In genomic region chr4:11127122-11127521, GRCm38 (mm10) we compare ENCODE assay signal across 30 mouse cellular contexts. TPM values are rescaled to one million over a fixed set of nuclear protein-coding genes. Genes with fewer than 3 reads are reported as not detected.
A peak's percentile ranks its signal among the peaks of the same experiment; 100 is the strongest.
DNase-seq lines count a peak whose midpoint lies in the region; ATAC-seq lines count a peak whose summit lies in the region.
"Had no signal": no experiment of that assay in that cellular context is flagged by ENCODE, and none has a peak within 500 bp of the region (broad histone marks: within the 10 kb centered on the region; RNA-seq: fewer than 3 reads in every experiment).

No protein-coding gene starts in this region.

- no peak overlapping the region for H3K4me2 ChIP-seq in liver, embryonic 13.5 days
- H3K4me2 ChIP-seq: forebrain, embryonic 13.5 days; heart, embryonic 11.5 days; hindbrain, embryonic 12.5 days; intestine, embryonic 15.5 days; midbrain, embryonic 15.5 days; neural tube, embryonic 15.5 days had no signal

- peak overlapping the region; percentile 90; the same call in 1 of the 2 replicates for H3K27ac ChIP-seq in liver, embryonic 13.5 days
- H3K27ac ChIP-seq: forebrain, embryonic 13.5 days; hindbrain, embryonic 12.5 days; hindbrain, postnatal 0 days; intestine, embryonic 15.5 days; macrophage; midbrain, embryonic 10.5 days; midbrain, embryonic 15.5 days; neural tube, embryonic 15.5 days had no signal

- peaks cover 58% of the 10 kb centered on the region for H3K4me1 ChIP-seq in liver, embryonic 13.5 days (replicated peaks)

- H3K36me3 ChIP-seq in liver, embryonic 13.5 days: no peaks in the 10 kb centered on the region
- H3K36me3 ChIP-seq: G1E; hindbrain, embryonic 12.5 days; intestine, embryonic 15.5 days; midbrain, embryonic 10.5 days; midbrain, embryonic 15.5 days; neural tube, embryonic 15.5 days had no signal

- H3K9me3 ChIP-seq in liver, embryonic 13.5 days (replicated peaks): no peaks in the 10 kb centered on the region
- H3K9me3 ChIP-seq: forebrain, embryonic 13.5 days; G1E; hindbrain, embryonic 12.5 days; intestine, embryonic 15.5 days; midbrain, embryonic 10.5 days; midbrain, embryonic 15.5 days; neural tube, embryonic 15.5 days had no signal

- 82% methylated on average over 8 of the region's 8 CpGs for WGBS in liver, embryonic 13.5 days (ENCODE audit: insufficient replicate concordance)
- 46% methylated on average over 8 of the region's 8 CpGs for WGBS in large intestine, adult 2 months

- no peak overlapping the region for H3K9ac ChIP-seq in liver, embryonic 13.5 days
- H3K9ac ChIP-seq: forebrain, embryonic 13.5 days; hindbrain, embryonic 12.5 days; intestine, embryonic 15.5 days; midbrain, embryonic 15.5 days; neural tube, embryonic 15.5 days had no signal

- no peak for DNase-seq in liver, embryonic 13.5 days
- no peak for DNase-seq in liver
- DNase-seq in lung, postnatal 36 days: peak; percentile 17
- DNase-seq in lung, postnatal 10 days: no peak
- peak; percentile 68 for DNase-seq in large intestine, adult 2 months (ENCODE audit: low read depth, low spot score)
- DNase-seq in right cerebral cortex, postnatal 25 days: no peak
- no peak for DNase-seq in adrenal gland, postnatal 10 days
- no peak for DNase-seq in adrenal gland, adult 18-20 months (ENCODE audit: low spot score in 2 of 2)
- DNase-seq: adrenal gland, adult 8-10 months; cerebellum, adult 11-12 months; cerebellum, adult 9-11 months; gastrocnemius, postnatal 10 days; heart, postnatal 36 days; kidney, adult 2 months; kidney, postnatal 36 days; left cerebral cortex, postnatal 4 days; lung, adult 2 months; right cerebral cortex, adult 18-20 months; right cerebral cortex, postnatal 4 days had no signal

- no peak for ATAC-seq in liver, embryonic 13.5 days (ENCODE audit: low read depth)
- ATAC-seq: activated CD4-positive, CD25-positive, alpha-beta regulatory T cell, adult 4 months; forebrain, embryonic 13.5 days; hindbrain, postnatal 0 days; intestine, embryonic 15.5 days; midbrain, embryonic 15.5 days had no signal

- no peak overlapping the region for H3K4me3 ChIP-seq in liver, embryonic 13.5 days (replicated peaks)
- H3K4me3 ChIP-seq: forebrain, embryonic 13.5 days; hindbrain, embryonic 12.5 days; intestine, embryonic 15.5 days; midbrain, embryonic 10.5 days; midbrain, embryonic 15.5 days; neural tube, embryonic 15.5 days had no signal

- H3K27me3 ChIP-seq in liver, embryonic 13.5 days: no peaks in the 10 kb centered on the region
- H3K27me3 ChIP-seq: forebrain, embryonic 13.5 days; hindbrain, embryonic 12.5 days; intestine, embryonic 15.5 days; midbrain, embryonic 15.5 days; neural tube, embryonic 15.5 days had no signal

RNA-seq across cellular contexts. Expression of gene Trp53inp1, which starts 29.1 kb away (rescaled TPM):
- polyA plus RNA-seq in liver, embryonic 13.5 days (2015; fragmentation: Nextera tagmentation; extraction: Ambion mirVana): 1.3 and 2.1 TPM in 2 replicates
- polyA plus RNA-seq in large intestine, adult 2 months (2012; rRNA removed): 3.6 and 14.7 TPM in 2 replicates
- 10 to 100 TPM; 40.3 to 90.1 TPM for total RNA-seq in adrenal gland, postnatal 10 days (2021)
- total RNA-seq in adrenal gland, adult 18-20 months (2021): 100 to 1,000 TPM in 1 of 2 experiments, 10 to 100 TPM in 1; 88.5 to 155 TPM

Comparison
In these comparisons a context has a peak if more than half of its experiments do, and no peak if none do; other contexts are left out.
1. DNase-seq: peak in lung, postnatal 36 days (single experiment) and large intestine, adult 2 months (single experiment); none in liver, embryonic 13.5 days (single experiment), liver (single experiment), lung, postnatal 10 days (single experiment), right cerebral cortex, postnatal 25 days (single experiment), adrenal gland, postnatal 10 days (single experiment) and adrenal gland, adult 18-20 months (0 of 2).